Mouse (Mus musculus) hindbrain, embryonic 15.5 days (tissue): ENCODE data around the gene Jund. TPM values are rescaled to one million over a fixed set of nuclear protein-coding genes. Genes with fewer than 3 reads are reported as not detected.

Source experiments
- ATAC-seq: fragments of 200-750 bp; cut with Nextera tagmentation; 2 replicates; pipeline ENCODE4 v1.8.0; 2017; ENCODE audit warnings: low read depth, moderate number of reproducible peaks, moderate TSS enrichment; ENCODE audit not compliant: low FRiP score
- H3K27ac ChIP-seq: fragments of 300-500 bp; sonication (generic); replicated peaks from 2 replicates; pipeline ENCODE4 v1.5.1; 2015; ENCODE audit warnings: mild to moderate bottlenecking, inconsistent platforms
- H3K27me3 ChIP-seq: fragments of 300-500 bp; sonication (generic); 2 replicates; pipeline ENCODE4 v1.6.1; 2015; ENCODE audit warnings: control low read depth, inconsistent platforms
- H3K36me3 ChIP-seq: fragments of 300-500 bp; sonication (generic); 2 replicates; pipeline ENCODE4 v1.6.1; 2015; ENCODE audit warnings: control low read depth, inconsistent platforms
- H3K4me1 ChIP-seq: fragments of 300-500 bp; sonication (generic); replicated peaks from 2 replicates; pipeline ENCODE4 v1.6.1; 2015; ENCODE audit warnings: control low read depth, inconsistent platforms
- H3K4me2 ChIP-seq: fragments of 300-500 bp; sonication (generic); 2 replicates; pipeline ENCODE4 v1.6.1; 2015; ENCODE audit warnings: moderate library complexity, mild to moderate bottlenecking, inconsistent platforms
- H3K4me3 ChIP-seq: fragments of 300-500 bp; sonication (generic); 2 replicates; pipeline ENCODE4 v1.5.1; 2015; ENCODE audit warnings: mild to moderate bottlenecking, inconsistent platforms
- H3K9ac ChIP-seq: fragments of 300-500 bp; sonication (generic); 2 replicates; pipeline ENCODE4 v1.6.1; 2015; ENCODE audit warnings: inconsistent platforms
- H3K9me3 ChIP-seq: fragments of 300-500 bp; sonication (generic); 2 replicates; pipeline ENCODE4 v1.6.1; 2016; ENCODE audit warnings: control low read depth, inconsistent platforms
- WGBS: fragments of 180-500 bp; shearing (Covaris S2); methylation state at CpG from one replicate; pipeline ENCODE4 v1.1.7; 2015; 5-methylcytosine and 5-hydroxymethylcytosine counted together
- polyA plus RNA-seq: library from polyadenylated mRNA; unstranded; fragments of >200 nt; fragmentation: Nextera tagmentation; extraction: Ambion mirVana; gene quantifications from 2 replicates; pipeline ENCODE4 v1.2.1, GENCODE M21; 2015

Jund gene
- polyA plus RNA-seq, 1 experiment from 2014 or later, result 105 TPM

DNA sequence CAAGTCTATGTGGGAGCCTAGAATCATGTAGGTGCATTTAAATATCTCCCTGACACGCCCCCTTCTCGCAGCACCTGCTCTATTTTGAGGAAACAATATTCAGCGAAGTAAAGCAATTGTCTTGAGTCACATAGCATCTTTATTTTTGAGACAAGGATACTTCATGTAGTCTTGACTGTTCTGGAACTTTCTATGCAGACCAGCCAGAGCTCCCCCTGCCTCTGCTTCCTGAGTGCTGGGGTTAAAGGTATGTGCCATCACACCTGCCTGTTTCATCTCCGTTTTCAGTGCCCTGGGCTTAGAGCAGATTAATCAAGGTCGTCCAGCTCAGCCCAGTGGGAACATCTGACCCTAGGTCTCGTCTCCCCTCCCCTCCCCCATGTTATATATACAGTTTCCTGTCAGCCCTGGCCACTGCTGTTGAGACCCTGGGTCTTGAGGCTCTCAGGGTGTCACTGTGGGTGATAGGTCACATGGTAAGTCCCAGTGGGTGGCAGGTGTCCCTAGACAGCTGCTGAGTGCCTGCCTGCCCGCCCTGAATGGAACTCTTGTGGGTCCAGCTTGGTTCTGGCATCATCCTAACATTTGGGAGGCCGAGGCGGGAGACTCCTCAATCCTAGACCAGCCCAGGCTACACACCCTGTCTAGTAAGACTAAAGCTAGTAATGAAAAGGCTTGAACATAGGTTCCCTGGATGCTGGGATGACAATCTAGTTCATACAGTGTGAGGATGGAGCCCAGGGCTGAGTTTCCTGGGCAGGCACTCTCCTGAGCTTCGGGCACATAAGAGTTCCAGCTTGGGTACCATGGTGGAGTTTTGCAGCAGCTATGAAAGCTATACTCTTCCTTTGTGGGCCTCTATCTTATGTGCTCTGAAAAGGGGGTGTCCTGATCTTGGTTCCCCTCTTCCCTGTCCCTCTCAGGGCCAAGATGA is 2.6 kb downstream of the Jund start:
- Histone ChIP-seq H3K4me2 (peak overlapping the region; percentile 61), H3K4me1 (peaks cover 53% of the 10 kb centered on the region), H3K9me3 (no peaks in the 10 kb centered on the region), H3K27ac (peak overlapping the region; percentile 99), H3K27me3 (no peaks in the 10 kb centered on the region), H3K4me3 (peak overlapping the region; percentile 95), H3K36me3 (no peaks in the 10 kb centered on the region), H3K9ac (peak overlapping the region; percentile 100)
- no peak for ATAC-seq
- 50% methylated on average over 10 of the region's 10 CpGs for WGBS

DNA sequence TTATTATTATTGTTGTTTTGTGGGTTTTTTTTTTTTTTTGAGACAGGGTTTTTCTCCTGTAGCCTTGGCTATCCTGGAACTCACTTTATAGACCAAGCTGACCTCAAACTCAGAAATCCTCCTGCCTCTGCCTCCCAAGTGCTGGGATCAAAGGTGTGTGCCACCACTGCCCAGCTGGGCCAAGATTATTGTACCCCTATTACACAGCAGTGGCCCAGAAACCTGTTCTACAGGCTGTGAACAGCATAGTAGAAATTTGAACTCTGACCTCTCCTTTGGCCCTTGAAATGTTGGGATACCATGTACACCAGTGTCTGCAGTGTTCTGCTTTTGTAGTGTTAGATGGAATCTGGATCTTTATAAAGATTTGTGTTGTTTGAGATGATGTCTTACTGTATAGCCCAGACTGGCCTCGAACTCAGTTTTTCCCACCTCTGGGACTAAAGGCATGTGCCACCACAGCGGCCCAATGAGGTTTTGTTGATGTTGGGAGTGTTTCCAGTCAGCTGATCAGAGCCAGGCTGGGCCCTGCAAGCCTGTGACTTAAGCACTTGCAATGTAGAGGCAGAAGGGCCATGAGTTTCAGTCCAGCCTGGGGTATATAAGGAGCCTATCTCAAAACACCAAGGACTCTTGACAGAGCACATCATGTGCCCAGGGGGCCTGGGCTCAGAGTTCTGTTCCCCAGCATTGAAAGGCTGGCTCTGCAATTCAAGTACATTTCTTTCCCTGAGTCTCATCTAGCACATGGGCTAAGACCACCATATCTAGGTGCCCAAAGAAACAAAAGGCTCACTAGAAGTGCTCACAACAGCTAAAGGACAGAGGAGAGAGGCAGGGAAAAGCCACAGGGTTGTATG is 3.5 kb downstream of the Jund start:
- H3K4me1 ChIP-seq, result peaks cover 44% of the 10 kb centered on the region
- H3K36me3 ChIP-seq, result no peaks in the 10 kb centered on the region
- H3K27ac ChIP-seq, result peak overlapping the region; percentile 47
- WGBS, result 89% methylated on average over 2 of the region's 2 CpGs
- no peak for ATAC-seq
- no peak overlapping the region for H3K9ac ChIP-seq
- no peaks in the 10 kb centered on the region for H3K9me3 ChIP-seq
- H3K4me2 ChIP-seq, result peak overlapping the region; percentile 61
- peak overlapping the region; percentile 95; the same call in 1 of the 2 replicates for H3K4me3 ChIP-seq
- no peaks in the 10 kb centered on the region for H3K27me3 ChIP-seq

DNA sequence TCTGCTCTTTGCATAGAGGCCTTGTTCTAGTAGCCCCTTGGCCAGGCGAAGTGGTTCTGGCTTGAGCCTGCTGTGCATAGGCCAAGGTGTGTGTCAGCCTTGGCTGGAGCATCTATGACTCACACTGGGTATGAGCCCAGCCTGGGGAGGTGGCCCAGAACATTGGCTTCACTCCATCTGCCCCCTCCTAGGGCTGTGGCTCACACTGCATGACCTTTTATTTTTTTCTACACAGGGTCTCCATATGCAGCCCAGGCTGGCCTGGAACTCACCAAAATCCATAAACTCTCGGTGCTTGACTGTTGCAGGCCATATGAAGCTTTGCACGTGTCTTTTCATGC is 4.1 kb downstream of the Jund start:
- 84% methylated on average over 3 of the region's 3 CpGs for WGBS
- peak overlapping the region; percentile 47 for H3K27ac ChIP-seq
- ATAC-seq, result no peak
- no peaks in the 10 kb centered on the region for H3K27me3 ChIP-seq
- no peak overlapping the region for H3K9ac ChIP-seq
- H3K4me1 ChIP-seq, result peaks cover 38% of the 10 kb centered on the region
- H3K9me3 ChIP-seq, result no peaks in the 10 kb centered on the region
- peak overlapping the region; percentile 61 for H3K4me2 ChIP-seq
- no peaks in the 10 kb centered on the region for H3K36me3 ChIP-seq
- H3K4me3 ChIP-seq, result peak overlapping the region; percentile 5; the same call in 1 of the 2 replicates

- Histone ChIP-seq H3K4me1 (peaks cover 34% of the 10 kb centered on the region), H3K36me3 (no peaks in the 10 kb centered on the region), H3K4me2 (peak within 1 kb of the TSS; percentile 61), H3K27me3 (no peaks in the 10 kb centered on the region), H3K4me3 (peak within 1 kb of the TSS; percentile 95; the same call in 1 of the 2 replicates), H3K9ac (no peak within 1 kb of the TSS), H3K27ac (peak within 1 kb of the TSS; percentile 47), H3K9me3 (no peaks in the 10 kb centered on the region)
- 95% methylated on average over 3 of the region's 3 CpGs for WGBS
- ATAC-seq, result no peak
Observed at GRCm38 (mm10) chr8:70703287-70703686, 4.5 kb downstream of the Jund start, which contains the start of gene Iqcn. Gene Iqcn, plus strand, starts transcription at chr8:70703457.

DNA sequence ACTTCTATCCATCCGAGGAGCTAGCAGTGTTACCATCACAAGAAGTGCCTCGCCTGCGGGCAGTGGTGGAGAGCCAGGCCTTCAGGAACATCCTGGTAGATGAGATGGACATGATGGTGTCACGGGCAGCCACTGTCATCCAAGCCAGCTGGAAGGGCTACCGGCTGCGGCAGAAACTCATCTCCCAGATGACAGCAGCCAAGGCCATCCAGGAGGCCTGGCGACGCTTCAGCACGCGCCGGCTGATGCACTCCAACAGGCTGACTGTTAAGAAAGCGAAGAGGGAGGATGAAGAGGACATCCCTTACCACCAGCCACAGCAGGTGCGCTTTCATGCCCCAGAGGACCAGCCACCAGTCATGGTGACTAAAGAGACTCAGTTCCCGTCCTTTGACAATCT is 9.5 kb downstream of the Jund start:
- no peak for ATAC-seq
- H3K9me3 ChIP-seq, result no peaks in the 10 kb centered on the region
- no peak overlapping the region for H3K4me2 ChIP-seq
- no peaks in the 10 kb centered on the region for H3K27me3 ChIP-seq
- H3K4me3 ChIP-seq, result no peak overlapping the region
- no peaks in the 10 kb centered on the region for H3K36me3 ChIP-seq
- no peak overlapping the region for H3K27ac ChIP-seq
- WGBS, result 92% methylated on average over 14 of the region's 14 CpGs
- no peak overlapping the region for H3K9ac ChIP-seq
- peaks cover 8% of the 10 kb centered on the region for H3K4me1 ChIP-seq

GRCm38 (mm10) chr8:70709794-70710193 is 11.0 kb downstream of the Jund start:
- 89% methylated on average over 9 of the region's 9 CpGs for WGBS
- ATAC-seq, result no peak

GRCm38 (mm10) chr8:70710296-70710695 is 11.5 kb downstream of the Jund start:
- no peaks in the 10 kb centered on the region for H3K4me1 ChIP-seq
- WGBS, result 86% methylated on average over 1 of the region's 1 CpGs
- no peak for ATAC-seq

More at GRCm38 (mm10) chr8:70709794-70710193, 11.0 kb downstream of the Jund start:
- H3K4me1 ChIP-seq, result no peaks in the 10 kb centered on the region
- no peaks in the 10 kb centered on the region for H3K36me3 ChIP-seq
- H3K4me3 ChIP-seq, result no peak overlapping the region
- no peak overlapping the region for H3K9ac ChIP-seq
- no peak overlapping the region for H3K4me2 ChIP-seq
- H3K27me3 ChIP-seq, result no peaks in the 10 kb centered on the region
- no peak overlapping the region for H3K27ac ChIP-seq
- no peaks in the 10 kb centered on the region for H3K9me3 ChIP-seq

DNA sequence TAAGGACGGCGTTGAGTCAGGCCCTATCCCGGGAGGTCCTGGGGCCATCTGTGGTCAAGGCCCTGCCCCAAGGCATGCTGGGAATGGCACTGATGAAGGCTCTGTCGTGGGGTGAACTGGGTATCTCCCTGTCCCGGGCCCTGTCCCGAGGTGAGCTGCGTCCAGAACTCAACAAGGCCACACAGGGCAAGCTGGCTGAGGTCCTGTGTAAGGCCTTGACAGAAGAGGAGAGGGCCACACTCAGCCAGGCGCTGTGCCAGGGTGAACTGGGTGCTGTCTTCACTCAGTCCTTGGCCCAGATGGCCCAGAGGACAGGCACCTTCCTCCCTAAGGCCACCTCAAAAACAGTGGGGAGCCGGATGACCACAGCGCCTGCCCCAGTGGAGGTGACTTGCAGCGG is 12.3 kb downstream of the Jund start:
- Histone ChIP-seq H3K9ac (no peak overlapping the region), H3K4me1 (no peaks in the 10 kb centered on the region), H3K4me3 (no peak overlapping the region), H3K9me3 (no peaks in the 10 kb centered on the region), H3K27me3 (no peaks in the 10 kb centered on the region), H3K27ac (no peak overlapping the region), H3K4me2 (no peak overlapping the region), H3K36me3 (no peaks in the 10 kb centered on the region)
- WGBS, result 86% methylated on average over 11 of the region's 11 CpGs
- no peak for ATAC-seq

More at GRCm38 (mm10) chr8:70710296-70710695, 11.5 kb downstream of the Jund start:
- no peak overlapping the region for H3K4me3 ChIP-seq
- no peak overlapping the region for H3K4me2 ChIP-seq
- no peaks in the 10 kb centered on the region for H3K36me3 ChIP-seq
- no peaks in the 10 kb centered on the region for H3K27me3 ChIP-seq
- H3K9me3 ChIP-seq, result no peaks in the 10 kb centered on the region
- no peak overlapping the region for H3K9ac ChIP-seq
- H3K27ac ChIP-seq, result no peak overlapping the region

DNA sequence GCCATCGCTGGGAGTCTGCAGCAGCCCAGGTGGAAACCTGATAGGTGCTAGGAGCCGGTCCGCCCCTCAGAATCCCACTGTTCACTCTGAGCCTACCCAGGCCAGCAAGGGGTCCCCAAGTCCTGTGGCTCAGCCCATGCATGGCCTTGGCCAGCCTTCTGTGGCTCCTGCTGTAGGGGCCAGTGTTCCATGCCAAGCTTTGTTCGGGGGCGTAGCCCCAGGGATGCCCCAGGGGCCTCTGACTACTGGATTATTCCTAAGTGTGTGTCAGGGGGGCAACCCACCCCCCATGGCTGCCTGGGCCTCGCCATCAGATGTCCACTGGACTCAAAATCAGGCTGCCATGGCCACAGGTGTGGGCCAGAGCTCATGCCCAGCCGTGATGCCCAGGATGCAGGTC is 15.2 kb downstream of the Jund start:
- Histone ChIP-seq H3K9me3 (no peaks in the 10 kb centered on the region), H3K4me1 (no peaks in the 10 kb centered on the region), H3K4me3 (no peak overlapping the region), H3K27me3 (no peaks in the 10 kb centered on the region), H3K36me3 (no peaks in the 10 kb centered on the region), H3K27ac (no peak overlapping the region), H3K4me2 (no peak overlapping the region), H3K9ac (no peak overlapping the region)
- ATAC-seq, result no peak
- WGBS, result 75% methylated on average over 7 of the region's 7 CpGs

GRCm38 (mm10) chr8:70715086-70715485 is 16.3 kb downstream of the Jund start:
- H3K9me3 ChIP-seq, result no peaks in the 10 kb centered on the region
- WGBS, result 62% methylated on average over 2 of the region's 2 CpGs
- H3K27ac ChIP-seq, result no peak overlapping the region
- no peak for ATAC-seq
- no peak overlapping the region for H3K4me2 ChIP-seq
- no peaks in the 10 kb centered on the region for H3K36me3 ChIP-seq
- no peak overlapping the region for H3K9ac ChIP-seq
- H3K4me3 ChIP-seq, result no peak overlapping the region
- no peaks in the 10 kb centered on the region for H3K27me3 ChIP-seq
- H3K4me1 ChIP-seq, result no peaks in the 10 kb centered on the region

GRCm38 (mm10) chr8:70716521-70717400 is 18.0 kb downstream of the Jund start:
- Histone ChIP-seq H3K4me3 (no peak overlapping the region), H3K9ac (no peak overlapping the region), H3K27me3 (no peaks in the 10 kb centered on the region), H3K27ac (no peak overlapping the region), H3K4me2 (no peak overlapping the region), H3K4me1 (no peaks in the 10 kb centered on the region), H3K9me3 (no peaks in the 10 kb centered on the region), H3K36me3 (no peaks in the 10 kb centered on the region)
- no peak for ATAC-seq
- WGBS, result 87% methylated on average over 40 of the region's 40 CpGs
